Mouse (Mus musculus): ENCODE measurements around the gene Cdk12. TPM values are rescaled to one million over a fixed set of nuclear protein-coding genes. Genes with fewer than 3 reads are reported as not detected.
"Not testable (repeated sequence)": the region's sequence is repeated elsewhere in the genome, so short reads cannot be mapped to it uniquely, and the experiment has no call there.

The Cdk12 gene
- total and polyA plus RNA-seq, 2 experiments from 2014 or later = 5.8 to 28.5 TPM

DNA sequence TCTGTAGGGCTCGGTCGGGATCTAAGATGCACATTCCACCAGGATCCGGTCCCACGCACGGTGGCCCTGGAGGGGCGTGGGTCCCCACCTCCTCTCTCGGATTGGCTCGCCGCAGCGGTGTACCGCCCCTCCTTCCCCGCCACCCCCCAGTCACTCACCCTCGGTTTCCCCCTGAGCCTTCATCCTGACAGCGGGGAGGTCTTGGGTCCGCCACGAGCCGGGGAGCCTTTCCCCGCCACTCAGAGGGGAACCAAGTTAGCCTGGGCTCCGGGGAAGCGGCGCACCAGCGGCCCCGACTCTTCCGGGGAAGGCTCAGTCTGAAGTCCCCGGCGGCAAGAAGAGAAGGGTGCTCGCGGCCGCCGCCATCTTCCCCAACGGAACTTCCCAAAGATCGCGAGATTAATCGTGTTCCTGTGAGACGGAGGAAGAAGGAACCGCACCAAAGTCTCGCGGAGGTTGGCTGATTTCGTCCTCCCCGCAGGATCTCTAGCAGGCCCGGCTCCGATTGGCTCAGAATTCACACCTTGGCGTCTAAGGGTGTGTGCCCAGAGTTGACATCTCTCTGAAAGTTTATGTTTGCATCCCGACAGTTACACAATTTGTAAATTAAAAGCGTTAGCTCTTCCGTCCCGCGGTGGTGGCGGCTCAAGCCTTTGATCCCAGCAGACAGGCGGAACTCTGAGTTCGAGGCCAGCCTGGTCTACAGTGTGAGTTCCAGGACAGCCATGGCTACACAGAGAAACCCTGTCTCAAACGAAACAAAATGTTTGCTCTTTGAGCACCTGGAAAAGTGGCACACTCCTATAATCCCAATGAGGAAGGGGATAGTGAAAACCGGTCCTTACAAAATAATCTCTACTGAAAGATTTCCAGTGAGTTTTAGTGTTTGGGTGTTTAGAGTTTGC lies 9.7 kb upstream of the Cdk12 start, which contains the start of gene Med1:
TSS of gene Med1 (minus strand) at position 393 of the 905 bp plus-strand sequence.
- Histone ChIP-seq H3K27ac (peak within 1 kb of the TSS; percentile 94), H3K9me3 (ENCODE audit: low read length) (no peaks in the 10 kb centered on the region)
- under 1% methylated on average over 52 of the region's 53 CpGs for WGBS

DNA sequence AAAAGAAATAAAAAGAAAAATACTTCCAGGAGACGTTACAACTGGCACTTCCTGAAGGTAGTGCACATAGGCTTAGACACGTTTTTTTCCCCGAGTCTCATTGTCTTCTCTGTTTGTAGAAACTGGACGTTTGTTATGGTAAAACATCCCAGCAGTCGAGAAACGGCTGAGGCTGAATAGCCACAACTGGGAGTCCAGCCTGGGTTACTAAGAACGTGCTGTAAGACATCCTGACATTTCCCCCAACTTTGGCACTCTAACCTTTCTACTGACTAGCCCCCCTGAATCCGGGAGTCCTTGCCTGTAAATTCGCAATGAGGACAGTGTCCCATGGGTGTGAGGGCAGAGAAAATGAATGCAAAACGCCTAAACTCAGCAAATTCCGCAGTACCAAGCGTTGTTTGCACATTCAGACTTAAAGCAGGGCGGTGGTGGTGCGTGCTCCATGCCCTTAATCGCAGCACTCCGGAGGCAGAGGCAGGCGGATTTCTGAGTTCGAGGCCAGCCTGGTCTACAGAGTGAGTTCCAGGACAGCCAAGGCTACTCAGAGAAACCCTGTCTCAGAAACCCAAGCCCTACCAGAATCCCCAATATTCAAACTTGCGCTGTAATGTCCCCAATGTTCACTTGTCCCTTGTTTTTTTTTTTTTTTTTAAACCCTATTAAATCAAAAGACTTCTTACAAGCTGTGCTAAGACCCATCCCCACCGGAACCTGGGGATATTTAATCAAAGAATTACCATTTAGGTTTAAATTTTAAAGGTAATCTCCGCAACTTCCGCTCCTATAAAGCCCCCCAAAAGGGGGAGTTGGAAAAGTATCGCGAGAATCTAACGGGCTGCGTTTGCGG lies 843 bp upstream of the Cdk12 start:
- Histone ChIP-seq H3K4me3 (ENCODE audit: low read length) (peak overlapping the region; percentile 97), H3K27me3 (ENCODE audit: insufficient read depth, low read length) (no peaks in the 10 kb centered on the region), H3K4me2 (ENCODE audit: low read depth, low read length) (peak overlapping the region; percentile 78), H3K9ac (replicated peaks; ENCODE audit: low read length) (peak overlapping the region; percentile 100), H3K27ac (peak overlapping the region; percentile 100), H3K4me1 (ENCODE audit: insufficient read depth, low read length) (peaks cover 5% of the 10 kb centered on the region; the same call in 1 of the 2 replicates), H3K36me3 (ENCODE audit: insufficient read depth, low read length) (no peaks in the 10 kb centered on the region), H3K9me3 (ENCODE audit: low read length) (no peaks in the 10 kb centered on the region)
- ATAC-seq (peak; percentile 25), DNase-seq (ENCODE audit: low spot score) (peak; percentile 23)
- 0 out of 2 replicates have a peak, but pooled peaks have one; percentile 15 for TF ChIP-seq CTCF (IDR thresholded peaks at IDR 0.05; ENCODE audit: low read depth)
- WGBS = 1% methylated on average over 27 of the region's 27 CpGs

More for the DNA sequence above, 9.7 kb upstream of the Cdk12 start, which contains the start of gene Med1:
- ATAC-seq = peak; percentile 97
- peak within 1 kb of the TSS; percentile 86 for H3K4me3 ChIP-seq (ENCODE audit: low read length)
- H3K36me3 ChIP-seq (ENCODE audit: insufficient read depth, low read length) = no peaks in the 10 kb centered on the region; the same call in 1 of the 2 replicates
- H3K4me1 ChIP-seq (ENCODE audit: insufficient read depth, low read length) = peaks cover 12% of the 10 kb centered on the region
- no peak for TF ChIP-seq CTCF (IDR thresholded peaks at IDR 0.05; ENCODE audit: low read depth)
- no peaks in the 10 kb centered on the region for H3K27me3 ChIP-seq (ENCODE audit: insufficient read depth, low read length)
- peak; percentile 98 for DNase-seq (ENCODE audit: low spot score)
- peak within 1 kb of the TSS; percentile 83 for H3K4me2 ChIP-seq (ENCODE audit: low read depth, low read length)
- H3K9ac ChIP-seq (replicated peaks; ENCODE audit: low read length) = peak within 1 kb of the TSS; percentile 84

DNA sequence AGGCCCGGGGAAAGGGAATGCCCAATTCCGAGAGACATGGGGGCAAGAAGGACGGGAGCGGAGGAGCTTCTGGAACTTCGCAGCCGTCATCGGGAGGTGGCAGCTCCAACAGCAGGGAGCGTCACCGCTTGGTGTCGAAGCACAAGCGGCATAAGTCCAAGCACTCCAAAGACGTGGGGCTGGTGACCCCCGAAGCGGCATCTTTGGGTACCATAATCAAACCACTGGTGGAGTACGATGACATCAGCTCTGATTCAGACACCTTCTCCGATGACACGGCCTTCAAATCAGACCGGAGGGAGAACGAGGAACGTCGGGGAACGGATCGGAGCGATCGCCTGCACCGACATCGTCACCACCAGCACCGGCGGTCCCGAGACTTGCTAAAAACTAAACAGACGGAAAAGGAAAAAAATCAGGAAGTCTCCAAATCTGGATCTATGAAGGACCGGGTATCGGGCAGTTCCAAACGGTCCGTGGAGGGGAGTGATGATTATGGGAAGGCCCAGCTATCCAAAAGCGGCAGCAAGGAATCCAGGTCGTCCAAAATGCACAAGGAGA lies 572 bp downstream of the Cdk12 start:
- Histone ChIP-seq H3K4me1 (ENCODE audit: insufficient read depth, low read length) (peaks cover 7% of the 10 kb centered on the region; the same call in 1 of the 2 replicates), H3K9me3 (ENCODE audit: low read length) (no peaks in the 10 kb centered on the region), H3K4me2 (ENCODE audit: low read depth, low read length) (peak overlapping the region; percentile 98), H3K4me3 (ENCODE audit: low read length) (peak overlapping the region; percentile 97), H3K27me3 (ENCODE audit: insufficient read depth, low read length) (no peaks in the 10 kb centered on the region), H3K36me3 (ENCODE audit: insufficient read depth, low read length) (no peaks in the 10 kb centered on the region), H3K27ac (peak overlapping the region; percentile 100), H3K9ac (replicated peaks; ENCODE audit: low read length) (peak overlapping the region; percentile 100)
- WGBS = under 1% methylated on average over 37 of the region's 37 CpGs
- ATAC-seq (no peak; the same call in 1 of the 2 replicates), DNase-seq (ENCODE audit: low spot score) (no peak)
- no peak for TF ChIP-seq CTCF (IDR thresholded peaks at IDR 0.05; ENCODE audit: low read depth)

DNA sequence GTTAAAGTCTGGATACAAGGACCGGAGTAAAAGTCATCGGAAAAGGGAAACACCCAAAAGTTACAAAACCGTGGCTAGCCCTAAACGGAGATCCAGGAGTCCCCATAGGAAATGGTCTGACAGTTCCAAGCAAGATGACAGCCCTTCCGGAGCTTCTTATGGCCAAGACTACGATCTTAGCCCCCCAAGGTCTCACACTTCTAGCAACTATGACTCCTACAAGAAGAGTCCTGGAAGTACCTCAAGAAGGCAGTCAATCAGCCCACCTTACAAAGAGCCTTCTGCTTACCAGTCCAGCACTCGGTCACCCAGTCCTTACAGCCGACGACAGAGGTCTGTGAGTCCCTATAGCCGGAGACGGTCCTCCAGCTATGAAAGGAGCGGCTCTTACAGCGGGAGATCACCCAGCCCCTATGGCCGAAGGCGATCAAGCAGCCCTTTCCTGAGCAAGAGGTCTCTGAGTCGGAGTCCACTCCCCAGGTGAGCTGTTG lies 1.1 kb downstream of the Cdk12 start:
- no peaks in the 10 kb centered on the region for H3K27me3 ChIP-seq (ENCODE audit: insufficient read depth, low read length)
- peaks cover 7% of the 10 kb centered on the region; the same call in 1 of the 2 replicates for H3K4me1 ChIP-seq (ENCODE audit: insufficient read depth, low read length)
- 2% methylated on average over 16 of the region's 16 CpGs for WGBS
- no peak for TF ChIP-seq CTCF (IDR thresholded peaks at IDR 0.05; ENCODE audit: low read depth)
- peak overlapping the region; percentile 33; the same call in 1 of the 2 replicates for H3K27ac ChIP-seq
- H3K36me3 ChIP-seq (ENCODE audit: insufficient read depth, low read length) = no peaks in the 10 kb centered on the region
- peak overlapping the region; percentile 100 for H3K9ac ChIP-seq (replicated peaks; ENCODE audit: low read length)
- ATAC-seq = no peak
- peak overlapping the region; percentile 98 for H3K4me2 ChIP-seq (ENCODE audit: low read depth, low read length)
- peak overlapping the region; percentile 97 for H3K4me3 ChIP-seq (ENCODE audit: low read length)
- H3K9me3 ChIP-seq (ENCODE audit: low read length) = no peaks in the 10 kb centered on the region
- DNase-seq (ENCODE audit: low spot score) = no peak

GRCm38 (mm10) chr11:98205463-98205862 lies 2.6 kb downstream of the Cdk12 start:
- Histone ChIP-seq H3K9ac (replicated peaks; ENCODE audit: low read length) (no peak overlapping the region), H3K4me1 (ENCODE audit: insufficient read depth, low read length) (peaks cover 7% of the 10 kb centered on the region; the same call in 1 of the 2 replicates), H3K4me3 (ENCODE audit: low read length) (no peak overlapping the region)

GRCm38 (mm10) chr11:98206281-98206680 lies 3.4 kb downstream of the Cdk12 start:
- not testable (repeated sequence) for ATAC-seq; H3K9ac ChIP-seq (replicated peaks; ENCODE audit: low read length); H3K4me3 ChIP-seq (ENCODE audit: low read length); H3K9me3 ChIP-seq (ENCODE audit: low read length); H3K27ac ChIP-seq; DNase-seq (ENCODE audit: low spot score); H3K27me3 ChIP-seq (ENCODE audit: insufficient read depth, low read length); H3K4me1 ChIP-seq (ENCODE audit: insufficient read depth, low read length); H3K36me3 ChIP-seq (ENCODE audit: insufficient read depth, low read length)
- peak overlapping the region; percentile 98; the same call in 1 of the 2 replicates for H3K4me2 ChIP-seq (ENCODE audit: low read depth, low read length)
- 81% methylated on average over 3 of the region's 3 CpGs for WGBS

More at GRCm38 (mm10) chr11:98205463-98205862, 2.6 kb downstream of the Cdk12 start:
- no peak for ATAC-seq
- H3K4me2 ChIP-seq (ENCODE audit: low read depth, low read length) = peak overlapping the region; percentile 98
- TF ChIP-seq CTCF (IDR thresholded peaks at IDR 0.05; ENCODE audit: low read depth) = no peak
- DNase-seq (ENCODE audit: low spot score) = no peak
- no peak overlapping the region for H3K27ac ChIP-seq
- no peaks in the 10 kb centered on the region for H3K9me3 ChIP-seq (ENCODE audit: low read length)
- no peaks in the 10 kb centered on the region for H3K27me3 ChIP-seq (ENCODE audit: insufficient read depth, low read length)
- peaks cover 3% of the 10 kb centered on the region; the same call in 1 of the 2 replicates for H3K36me3 ChIP-seq (ENCODE audit: insufficient read depth, low read length)

DNA sequence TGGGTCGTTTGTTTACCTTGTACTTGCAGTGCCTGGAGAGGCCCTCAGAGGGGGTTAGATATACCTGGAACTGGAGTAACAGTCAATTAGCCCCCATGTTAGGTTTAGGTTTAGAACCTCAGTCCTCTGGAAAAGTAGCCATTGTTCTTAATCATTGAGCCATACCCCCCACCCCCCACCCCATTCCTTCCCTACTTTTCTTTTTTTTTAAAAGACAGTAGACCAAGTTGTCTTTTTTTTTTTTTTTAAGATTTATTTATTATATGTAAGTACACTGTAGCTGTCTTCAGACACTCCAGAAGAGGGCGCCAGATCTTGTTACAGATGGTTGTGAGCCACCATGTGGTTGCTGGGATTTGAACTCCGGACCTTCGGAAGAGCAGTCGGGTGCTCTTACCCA lies 6.8 kb downstream of the Cdk12 start:
- not testable (repeated sequence) for H3K4me1 ChIP-seq (ENCODE audit: insufficient read depth, low read length)

More for the DNA sequence above, 6.8 kb downstream of the Cdk12 start:
- H3K4me3 ChIP-seq (ENCODE audit: low read length); H3K9me3 ChIP-seq (ENCODE audit: low read length); ATAC-seq; H3K27me3 ChIP-seq (ENCODE audit: insufficient read depth, low read length); H3K4me2 ChIP-seq (ENCODE audit: low read depth, low read length); H3K27ac ChIP-seq; H3K9ac ChIP-seq (replicated peaks; ENCODE audit: low read length); DNase-seq (ENCODE audit: low spot score); H3K36me3 ChIP-seq (ENCODE audit: insufficient read depth, low read length): not testable (repeated sequence)
- 84% methylated on average over 5 of the region's 5 CpGs for WGBS

All from hindbrain, postnatal 0 days (tissue).